Mouse (Mus musculus) liver, postnatal 0 days (tissue): Measurements from ENCODE around the gene Nectin2. TPM values are rescaled to one million over a fixed set of nuclear protein-coding genes. Genes with fewer than 3 reads are reported as not detected.

Source experiments
- ATAC-seq: fragments of 200-750 bp; cut with Nextera tagmentation; 2 replicates; pipeline ENCODE4 v1.8.0; 2017; ENCODE audit warnings: mild to moderate bottlenecking, moderate library complexity
- DNase-seq: peaks from one replicate; pipeline ENCODE4 v3.0.0-alpha.2; 2016
- H3K27ac ChIP-seq: fragments of 300-500 bp; sonication (generic); 2 replicates; pipeline ENCODE4 v1.5.1; 2014; ENCODE audit warnings: antibody characterized with exemption, moderate library complexity, mild to moderate bottlenecking, low read depth
- H3K27me3 ChIP-seq: fragments of 300-500 bp; sonication (generic); 2 replicates; pipeline ENCODE4 v1.6.1; 2014; ENCODE audit warnings: low read length, control low read depth, mixed read lengths; ENCODE audit not compliant: insufficient read depth
- H3K36me3 ChIP-seq: fragments of 300-500 bp; sonication (generic); replicated peaks from 2 replicates; pipeline ENCODE4 v1.6.1; 2014; ENCODE audit warnings: mild to moderate bottlenecking, control low read depth, low read length, moderate library complexity, mixed read lengths; ENCODE audit not compliant: insufficient read depth
- H3K4me1 ChIP-seq: fragments of 300-500 bp; sonication (generic); 2 replicates; pipeline ENCODE4 v1.6.1; 2014; ENCODE audit warnings: antibody characterized with exemption, mild to moderate bottlenecking, control low read depth; ENCODE audit not compliant: insufficient read depth
- H3K4me2 ChIP-seq: fragments of 300-500 bp; sonication (generic); 2 replicates; pipeline ENCODE4 v1.6.1; 2014; ENCODE audit warnings: low read depth, mild to moderate bottlenecking, low read length, moderate library complexity, mixed read lengths
- H3K4me3 ChIP-seq: fragments of 300-500 bp; sonication (generic); 2 replicates; pipeline ENCODE4 v1.5.1; 2014; ENCODE audit warnings: low read depth, low read length
- H3K9ac ChIP-seq: fragments of 300-500 bp; sonication (generic); replicated peaks from 2 replicates; pipeline ENCODE4 v1.6.1; 2014; ENCODE audit warnings: mild to moderate bottlenecking, moderate library complexity
- H3K9me3 ChIP-seq: fragments of 300-500 bp; sonication (generic); 2 replicates; pipeline ENCODE4 v1.6.1; 2016; ENCODE audit warnings: mild to moderate bottlenecking, control low read depth, low read length, mixed read lengths
- CTCF ChIP-seq: sonication (generic); IDR thresholded peaks from 2 replicates; pipeline ENCODE4 v1.5.1; 2016; ENCODE audit warnings: antibody characterized with exemption, low read depth
- EP300 ChIP-seq: IDR thresholded peaks from 2 replicates; pipeline ENCODE4 v1.6.1; 2016; ENCODE audit warnings: antibody characterized with exemption, low read depth, mild to moderate bottlenecking
- WGBS: fragments of 180-500 bp; shearing (Covaris S2); extraction: QIAGEN DNeasy Blood & Tissue Kit; methylation state at CpG from one replicate; pipeline ENCODE4 v1.1.7; 2014; ENCODE audit not compliant: insufficient replicate concordance; 5-methylcytosine and 5-hydroxymethylcytosine counted together
- polyA plus RNA-seq: library from polyadenylated mRNA; unstranded; fragments of >200 nt; fragmentation: Nextera tagmentation; extraction: Ambion mirVana; gene quantifications from 2 replicates; pipeline ENCODE4 v1.2.1, GENCODE M21; 2015

Nectin2 gene
- polyA plus RNA-seq, 1 experiment from 2014 or later: 51.0 TPM

DNA sequence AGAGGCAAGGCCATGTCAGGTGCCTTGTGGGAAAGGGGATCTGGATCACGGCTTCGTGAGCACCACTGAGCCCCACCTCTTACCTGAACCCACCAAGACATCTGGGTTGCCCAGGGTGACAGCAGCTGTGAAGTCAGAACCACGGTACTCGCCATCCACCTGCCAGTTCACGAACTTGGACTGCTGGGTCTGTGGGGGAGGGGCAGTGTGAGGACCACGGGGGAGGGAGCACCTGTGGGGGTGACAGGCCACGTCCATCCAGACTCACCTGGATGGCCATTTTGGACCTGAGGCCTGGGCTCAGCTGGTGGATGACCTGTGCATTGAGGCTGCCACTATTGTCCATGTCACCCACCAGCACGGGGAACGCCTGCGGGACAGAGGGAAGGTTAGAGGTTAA lies 39.6 kb downstream of the Nectin2 start:
- no peak overlapping the region for H3K9ac ChIP-seq
- no peaks in the 10 kb centered on the region for H3K27me3 ChIP-seq
- peaks cover 16% of the 10 kb centered on the region for H3K4me1 ChIP-seq
- no peak for TF ChIP-seq EP300
- no peak for TF ChIP-seq CTCF
- DNase-seq: no peak
- H3K9me3 ChIP-seq: no peaks in the 10 kb centered on the region
- H3K4me3 ChIP-seq: no peak overlapping the region
- WGBS: 84% methylated on average over 10 of the region's 10 CpGs
- no peak overlapping the region for H3K4me2 ChIP-seq
- H3K27ac ChIP-seq: no peak overlapping the region
- peaks cover 44% of the 10 kb centered on the region for H3K36me3 ChIP-seq
- no peak for ATAC-seq

DNA sequence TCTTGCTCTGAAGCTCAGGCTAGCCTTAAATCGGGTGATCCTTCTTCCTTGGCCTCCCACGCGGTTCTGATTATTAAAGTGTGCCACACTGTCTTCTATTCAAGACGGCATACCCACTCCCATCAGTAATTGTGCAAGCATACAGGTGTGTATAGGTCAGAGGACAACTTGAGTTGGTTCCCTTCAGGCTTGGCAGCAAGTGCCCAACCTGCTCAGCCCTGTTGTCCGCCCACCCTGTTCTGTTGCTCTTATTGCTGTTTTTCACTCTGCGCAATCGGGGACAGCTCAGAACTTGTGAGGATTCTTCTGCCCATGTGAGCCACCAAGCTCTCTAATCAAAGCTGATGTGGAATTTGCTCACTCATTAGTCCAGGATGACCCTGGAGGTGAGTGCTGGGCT lies 45.0 kb downstream of the Nectin2 start:
- TF ChIP-seq CTCF: no peak
- TF ChIP-seq EP300: no peak
- peaks cover 24% of the 10 kb centered on the region; the same call in 1 of the 2 replicates for H3K36me3 ChIP-seq
- peaks cover 21% of the 10 kb centered on the region for H3K4me1 ChIP-seq
- DNase-seq (no peak), ATAC-seq (no peak)
- no peaks in the 10 kb centered on the region for H3K27me3 ChIP-seq
- 90% methylated on average over 7 of the region's 7 CpGs for WGBS
- no peak overlapping the region for H3K27ac ChIP-seq
- H3K4me3 ChIP-seq: no peak overlapping the region
- H3K9ac ChIP-seq: no peak overlapping the region
- H3K9me3 ChIP-seq: no peaks in the 10 kb centered on the region
- no peak overlapping the region for H3K4me2 ChIP-seq

DNA sequence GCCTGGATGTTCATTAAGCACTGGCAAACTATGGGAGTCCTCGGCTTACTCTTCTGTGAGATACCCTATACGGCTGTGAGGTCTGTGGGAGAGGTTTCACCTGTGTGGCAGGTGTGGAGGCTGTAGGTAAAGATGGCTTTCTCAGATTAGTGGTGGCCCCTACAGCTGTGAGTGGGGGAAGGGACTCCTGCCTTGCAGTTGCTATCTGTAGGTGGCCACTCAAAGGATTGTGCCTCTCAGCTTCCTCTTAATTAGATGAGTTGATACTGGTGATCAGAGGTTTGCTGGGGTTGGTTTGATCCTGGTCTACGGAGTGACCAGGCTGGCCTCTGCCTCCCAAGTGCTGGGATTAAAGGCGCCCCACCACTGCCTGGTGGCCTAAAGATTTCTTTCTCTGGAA lies 45.8 kb downstream of the Nectin2 start:
- peaks cover 18% of the 10 kb centered on the region; the same call in 1 of the 2 replicates for H3K36me3 ChIP-seq
- H3K4me3 ChIP-seq: no peak overlapping the region
- no peak overlapping the region for H3K27ac ChIP-seq
- DNase-seq (no peak), ATAC-seq (no peak)
- TF ChIP-seq EP300 (no peak), CTCF (no peak)
- H3K9me3 ChIP-seq: no peaks in the 10 kb centered on the region
- no peak overlapping the region for H3K4me2 ChIP-seq
- H3K27me3 ChIP-seq: no peaks in the 10 kb centered on the region
- H3K9ac ChIP-seq: no peak overlapping the region
- 88% methylated on average over 4 of the region's 4 CpGs for WGBS
- H3K4me1 ChIP-seq: peaks cover 29% of the 10 kb centered on the region

DNA sequence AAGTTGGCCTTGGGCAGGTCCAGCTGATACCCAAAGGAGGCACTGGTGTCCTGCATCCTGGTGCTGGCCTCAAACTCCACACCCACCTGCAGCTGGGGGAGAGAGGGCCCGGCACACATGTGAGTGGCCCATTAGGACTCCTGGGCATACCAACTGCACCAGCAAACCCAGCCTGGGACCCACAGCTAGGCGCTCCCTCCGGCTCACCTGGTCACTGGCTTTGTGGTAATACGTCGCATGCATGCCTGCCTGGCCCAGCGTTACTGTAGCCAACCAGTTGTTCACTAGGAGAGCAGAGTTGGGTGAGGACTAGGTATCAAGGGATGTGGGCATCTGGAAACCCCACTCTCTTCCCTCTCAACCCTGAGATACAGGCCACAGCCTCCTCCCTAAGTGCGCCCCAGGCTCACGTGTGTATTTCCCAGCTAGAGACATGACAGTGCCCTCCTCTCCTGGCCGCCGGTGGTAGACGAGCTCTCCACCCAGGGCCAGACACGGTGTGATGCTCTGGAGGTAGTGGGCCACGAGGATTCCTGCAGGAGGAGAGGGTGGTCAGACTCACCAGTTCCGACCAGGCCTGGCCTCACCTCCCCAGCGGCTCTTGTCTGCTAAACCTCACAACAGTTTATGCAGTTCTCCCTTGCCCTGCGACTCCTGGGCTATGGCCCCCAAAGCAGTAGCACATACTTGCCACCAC lies 47.3 kb downstream of the Nectin2 start:
- Histone ChIP-seq H3K4me1 (peaks cover 36% of the 10 kb centered on the region), H3K27me3 (no peaks in the 10 kb centered on the region), H3K36me3 (peaks cover 11% of the 10 kb centered on the region; the same call in 1 of the 2 replicates), H3K27ac (peak overlapping the region; percentile 98; the same call in 1 of the 2 replicates), H3K9ac (peak overlapping the region; percentile 21; the same call in 1 of the 2 replicates), H3K4me3 (no peak overlapping the region), H3K4me2 (no peak overlapping the region), H3K9me3 (no peaks in the 10 kb centered on the region)
- ATAC-seq (no peak), DNase-seq (no peak)
- TF ChIP-seq CTCF (no peak), EP300 (no peak)
- WGBS: 81% methylated on average over 16 of the region's 16 CpGs

DNA sequence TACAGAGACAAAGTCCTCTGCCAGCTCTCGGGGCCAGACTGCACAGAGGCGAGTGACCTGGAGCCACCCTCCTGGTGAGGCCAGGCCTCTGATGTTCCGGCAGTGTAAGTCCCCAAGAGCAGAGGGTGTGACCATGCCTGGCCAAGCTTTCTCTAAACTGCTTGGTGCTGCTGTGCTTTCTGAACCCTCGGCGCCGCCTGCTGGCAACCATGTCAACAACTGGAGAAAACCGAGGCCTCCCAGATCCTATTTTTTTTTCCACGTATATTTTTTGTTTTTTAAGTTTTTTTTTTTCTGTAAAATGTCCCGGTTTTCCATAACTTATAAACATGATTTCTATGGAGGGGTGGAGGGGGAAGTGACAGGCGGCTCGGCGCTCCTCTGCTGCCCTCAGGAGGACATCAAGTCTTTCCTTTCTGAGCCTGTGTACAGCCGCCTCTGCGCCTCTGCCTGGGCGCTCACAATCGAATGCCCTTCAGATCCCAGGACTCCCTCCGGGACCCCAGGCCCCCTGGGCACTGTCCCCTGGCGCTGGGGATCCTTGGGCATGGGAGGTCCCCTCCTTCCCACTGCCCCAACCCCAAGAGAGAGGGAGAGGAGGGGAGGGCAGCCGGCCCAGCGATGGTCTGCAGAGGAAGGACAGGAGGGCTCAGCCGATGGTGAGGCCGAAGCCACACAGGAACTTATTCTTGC lies 49.1 kb downstream of the Nectin2 start:
- H3K4me1 ChIP-seq: peaks cover 42% of the 10 kb centered on the region

DNA sequence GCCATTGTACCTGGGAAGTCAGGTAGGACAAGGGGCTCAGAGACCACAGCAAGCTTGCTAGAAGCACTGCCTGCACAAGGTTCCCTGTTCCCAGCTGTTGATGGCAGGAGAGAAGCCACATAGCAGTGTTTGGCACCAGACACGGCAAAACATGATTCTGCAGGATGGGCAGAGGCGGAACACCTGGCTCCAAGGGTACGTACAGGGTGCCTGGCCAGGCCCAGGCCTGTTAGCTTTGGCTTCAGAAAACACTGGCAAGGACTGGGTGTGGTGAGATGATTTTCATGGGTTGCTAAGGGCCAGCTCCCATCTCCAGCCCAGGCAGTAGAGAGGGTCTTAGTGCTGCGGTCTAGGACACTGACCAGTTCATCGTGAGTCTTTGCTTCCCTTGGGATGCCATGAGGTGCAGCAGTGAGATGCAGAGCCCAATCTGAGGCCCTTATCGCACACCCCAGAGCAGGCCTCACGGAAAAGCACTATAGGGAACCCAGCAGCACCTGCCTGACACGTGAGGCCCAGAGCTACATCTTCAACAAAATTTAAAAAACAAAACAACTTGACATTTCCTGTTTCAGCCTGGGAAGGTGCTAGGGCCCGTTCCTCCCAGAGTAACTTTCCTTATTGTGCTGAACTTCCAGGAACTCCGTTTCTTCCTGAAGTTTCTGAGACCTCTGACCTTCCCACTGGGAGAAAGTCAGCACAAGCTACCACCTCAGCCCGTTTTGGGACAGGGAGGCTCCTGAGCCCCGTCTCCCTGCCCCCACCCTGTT lies 49.8 kb downstream of the Nectin2 start:
- no peak for TF ChIP-seq EP300
- TF ChIP-seq CTCF: no peak
- H3K4me1 ChIP-seq: peaks cover 49% of the 10 kb centered on the region
- peak overlapping the region; percentile 45 for H3K4me2 ChIP-seq
- peaks cover 15% of the 10 kb centered on the region for H3K36me3 ChIP-seq
- H3K9ac ChIP-seq: peak overlapping the region; percentile 31
- H3K9me3 ChIP-seq: no peaks in the 10 kb centered on the region
- ATAC-seq (no peak), DNase-seq (no peak)
- H3K27ac ChIP-seq: peak overlapping the region; percentile 98
- WGBS: 37% methylated on average over 12 of the region's 12 CpGs
- no peaks in the 10 kb centered on the region for H3K27me3 ChIP-seq
- H3K4me3 ChIP-seq: no peak overlapping the region

More for the DNA sequence above, 49.1 kb downstream of the Nectin2 start:
- peaks cover 16% of the 10 kb centered on the region for H3K36me3 ChIP-seq
- peak overlapping the region; percentile 98 for H3K27ac ChIP-seq
- DNase-seq: peak; percentile 83
- TF ChIP-seq EP300: peak; percentile 79
- TF ChIP-seq CTCF: peak; percentile 82
- peak overlapping the region; percentile 45 for H3K4me2 ChIP-seq
- 20% methylated on average over 22 of the region's 22 CpGs for WGBS
- H3K27me3 ChIP-seq: no peaks in the 10 kb centered on the region
- H3K4me3 ChIP-seq: no peak overlapping the region
- peak overlapping the region; percentile 47 for H3K9ac ChIP-seq
- H3K9me3 ChIP-seq: no peaks in the 10 kb centered on the region
- peak; percentile 87 for ATAC-seq
